Mouse (Mus musculus) forebrain, embryonic 10.5 days (tissue): ENCODE measurements around the gene Nlrp9c. TPM values are rescaled to one million over a fixed set of nuclear protein-coding genes. Genes with fewer than 3 reads are reported as not detected.
"Not testable (repeated sequence)": the region's sequence is repeated elsewhere in the genome, so short reads cannot be mapped to it uniquely, and the experiment has no call there.

Experiments used
- DNase-seq: peaks from one replicate; pipeline ENCODE4 v3.0.0-alpha.2; 2017; ENCODE audit warnings: low spot score; ENCODE audit errors: extremely low spot score
- H3K27ac ChIP-seq: fragments of 300-500 bp; sonication (generic); 2 replicates; pipeline ENCODE4 v1.5.1; 2016; ENCODE audit warnings: mild to moderate bottlenecking
- H3K27me3 ChIP-seq: fragments of 300-500 bp; sonication (generic); 2 replicates; pipeline ENCODE4 v1.6.1; 2016; ENCODE audit warnings: mild to moderate bottlenecking; ENCODE audit not compliant: poor library complexity, severe bottlenecking
- H3K36me3 ChIP-seq: fragments of 300-500 bp; sonication (generic); replicated peaks from 2 replicates; pipeline ENCODE4 v1.6.1; 2016; ENCODE audit warnings: mild to moderate bottlenecking, moderate library complexity
- H3K4me1 ChIP-seq: fragments of 300-500 bp; sonication (generic); 2 replicates; pipeline ENCODE4 v1.6.1; 2016
- H3K4me3 ChIP-seq: fragments of 300-500 bp; sonication (generic); 2 replicates; pipeline ENCODE4 v1.5.1; 2016; ENCODE audit warnings: mild to moderate bottlenecking, moderate library complexity
- H3K9me3 ChIP-seq: fragments of 300-500 bp; sonication (generic); 2 replicates; pipeline ENCODE4 v1.6.1; 2016; ENCODE audit warnings: mild to moderate bottlenecking, moderate library complexity
- WGBS: fragments of 180-500 bp; shearing (Covaris S2); methylation state at CpG from one replicate; pipeline ENCODE4 v1.1.7; 2016; 5-methylcytosine and 5-hydroxymethylcytosine counted together
- polyA plus RNA-seq: library from polyadenylated mRNA; unstranded; fragments of >200 nt; fragmentation: Nextera tagmentation; extraction: Ambion mirVana; gene quantifications from 2 replicates; pipeline ENCODE4 v1.2.1, GENCODE M21; 2016

Gene Nlrp9c
- not detected in 2 replicates for polyA plus RNA-seq

DNA sequence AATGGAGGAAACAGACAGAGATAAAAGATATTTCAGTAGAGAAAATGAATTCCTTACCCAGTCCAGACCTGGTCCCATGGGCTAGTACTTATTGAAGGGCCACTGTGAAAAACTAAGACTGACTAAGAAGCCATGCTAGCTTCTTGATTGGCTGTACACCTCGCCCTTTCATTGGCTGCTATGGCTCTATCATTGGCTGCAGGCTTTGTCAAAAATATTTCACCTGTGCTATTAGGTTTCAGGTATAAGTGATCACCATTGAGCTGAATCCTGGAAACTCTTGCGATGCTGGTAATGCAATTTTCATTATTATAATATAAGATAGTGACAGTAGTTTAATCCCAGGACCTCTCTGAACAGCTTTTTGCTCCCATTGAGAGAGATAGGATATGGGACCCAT, at the start of gene Nlrp9c:
Gene Nlrp9c (minus strand): TSS at position 101 of the 400 bp plus-strand sequence.
- not testable (repeated sequence) for DNase-seq, H3K4me1 ChIP-seq, H3K27ac ChIP-seq, H3K4me3 ChIP-seq, H3K27me3 ChIP-seq, H3K36me3 ChIP-seq
- WGBS, result 77% methylated on average over 2 of the region's 2 CpGs
- peaks cover 26% of the 10 kb centered on the region for H3K9me3 ChIP-seq

DNA sequence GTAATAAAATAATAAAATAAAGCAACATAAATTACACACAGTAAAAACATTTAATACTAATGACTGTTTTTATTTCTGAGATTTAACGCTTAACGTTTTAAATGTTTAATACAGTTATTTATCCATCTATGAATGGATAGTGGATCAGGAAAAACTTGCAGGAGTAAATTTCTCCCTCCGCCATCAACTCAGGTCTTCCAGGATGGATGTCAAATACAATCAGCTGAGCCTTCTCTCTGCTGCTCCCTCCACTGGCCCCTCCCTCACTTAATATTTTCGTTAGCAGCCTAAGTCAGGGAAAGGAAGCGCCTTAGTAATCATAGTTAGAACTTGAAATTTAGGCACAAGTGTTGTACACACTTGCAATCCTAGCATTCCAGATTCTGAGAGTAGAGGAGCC, 31.3 kb upstream of the Nlrp9c start, which contains the start of gene Nlrp4a:
Gene Nlrp4a (plus strand): TSS at position 301 of the 400 bp plus-strand sequence.
- Histone ChIP-seq H3K27me3 (no peaks in the 10 kb centered on the region), H3K27ac (no peak within 1 kb of the TSS), H3K4me1 (no peaks in the 10 kb centered on the region), H3K9me3 (peaks cover 12% of the 10 kb centered on the region), H3K4me3 (no peak within 1 kb of the TSS), H3K36me3 (no peaks in the 10 kb centered on the region)
- DNase-seq, result no peak
- WGBS, result 89% methylated on average over 5 of the region's 5 CpGs

DNA sequence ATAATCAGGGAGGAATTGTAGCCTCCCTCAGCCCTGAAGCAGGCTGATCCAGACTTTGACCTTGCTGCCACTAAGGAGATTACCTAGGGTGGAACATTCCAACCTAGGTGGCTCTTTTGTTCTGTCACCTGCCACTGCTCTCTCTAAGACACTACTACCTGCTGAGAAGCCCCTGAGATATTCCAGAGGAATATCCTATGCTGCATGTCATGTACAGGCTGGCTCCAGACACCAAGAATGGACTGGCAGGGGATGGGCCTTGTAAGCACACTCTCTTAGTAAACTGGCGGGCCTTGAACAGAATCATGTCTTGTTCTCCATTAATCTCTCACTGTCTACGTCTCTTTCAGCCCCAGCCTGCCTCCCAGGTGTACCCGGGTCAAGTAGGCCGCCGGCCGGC, 11.7 kb downstream of the Nlrp9c start:
- peaks cover 25% of the 10 kb centered on the region; the same call in 1 of the 2 replicates for H3K9me3 ChIP-seq
- WGBS, result 88% methylated on average over 6 of the region's 6 CpGs
- H3K36me3 ChIP-seq, H3K4me1 ChIP-seq, DNase-seq, H3K27me3 ChIP-seq, H3K4me3 ChIP-seq, H3K27ac ChIP-seq: not testable (repeated sequence)

DNA sequence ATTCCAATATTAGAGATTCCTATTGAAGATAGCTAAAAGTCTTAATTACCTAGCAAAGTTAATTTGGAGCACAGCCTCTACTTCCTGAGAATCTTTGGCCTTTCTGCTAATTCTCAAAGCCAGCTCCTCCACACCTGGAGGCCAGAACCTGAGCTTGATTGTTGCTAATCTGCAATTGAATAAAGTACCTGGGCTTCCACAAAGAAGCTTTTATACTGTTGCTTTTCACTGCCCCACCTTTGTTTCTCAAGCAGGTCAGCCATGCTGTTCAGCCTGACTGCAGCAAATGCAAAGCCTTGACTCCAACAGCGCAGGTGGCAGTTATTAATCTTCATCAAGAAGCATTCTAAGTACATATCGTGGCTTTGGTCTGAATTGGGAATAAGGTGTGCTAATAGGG, 12.4 kb downstream of the Nlrp9c start:
- not testable (repeated sequence) for H3K27me3 ChIP-seq, H3K4me3 ChIP-seq, H3K36me3 ChIP-seq, DNase-seq, H3K4me1 ChIP-seq, H3K27ac ChIP-seq
- 84% methylated on average over 2 of the region's 2 CpGs for WGBS
- peaks cover 30% of the 10 kb centered on the region; the same call in 1 of the 2 replicates for H3K9me3 ChIP-seq

DNA sequence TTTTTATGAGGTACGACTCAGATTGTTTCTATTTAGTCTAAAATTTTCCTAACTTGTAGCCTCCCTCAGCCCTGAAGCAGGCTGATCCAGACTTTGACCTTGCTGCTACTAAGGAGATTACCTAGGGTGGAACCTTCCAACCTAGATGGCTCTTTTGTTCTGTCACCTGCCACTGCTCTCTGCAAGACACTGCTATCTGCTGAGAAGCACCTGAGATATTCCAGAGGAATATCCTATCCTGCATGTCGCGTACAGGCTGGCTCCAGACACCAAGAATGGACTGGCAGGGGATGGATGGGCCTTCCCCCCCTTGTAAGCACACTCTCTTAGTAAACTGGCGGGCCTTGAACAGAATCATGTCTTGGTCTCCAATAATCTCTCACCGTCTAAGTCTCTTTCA, 16.8 kb downstream of the Nlrp9c start:
- H3K36me3 ChIP-seq, H3K27ac ChIP-seq, H3K4me3 ChIP-seq, H3K27me3 ChIP-seq, H3K4me1 ChIP-seq, DNase-seq: not testable (repeated sequence)
- WGBS, result 87% methylated on average over 5 of the region's 5 CpGs
- peaks cover 14% of the 10 kb centered on the region; the same call in 1 of the 2 replicates for H3K9me3 ChIP-seq

DNA sequence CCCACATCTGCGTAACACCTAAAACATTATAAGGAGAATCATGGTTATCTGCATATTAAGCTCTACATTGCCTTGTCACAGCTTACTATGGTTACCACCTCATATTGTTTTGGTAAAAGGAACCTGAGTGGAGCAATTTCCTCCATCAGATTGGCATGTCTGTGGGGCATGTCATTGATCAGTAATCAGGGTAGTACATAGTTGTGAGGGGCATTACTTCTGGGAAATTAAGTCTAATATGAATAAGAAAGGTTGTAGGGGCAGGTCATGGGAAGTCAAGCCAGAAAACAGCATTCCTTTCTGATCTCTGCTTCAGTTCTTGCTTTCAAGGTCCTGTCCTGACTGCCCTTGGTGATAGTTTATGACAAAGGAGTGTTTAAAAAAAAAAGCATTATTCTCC, 22.7 kb downstream of the Nlrp9c start:
- H3K36me3 ChIP-seq, result no peaks in the 10 kb centered on the region
- no peak for DNase-seq
- no peak overlapping the region for H3K4me3 ChIP-seq
- 95% methylated on average over 1 of the region's 1 CpGs for WGBS
- no peak overlapping the region for H3K27ac ChIP-seq
- no peaks in the 10 kb centered on the region for H3K27me3 ChIP-seq
- H3K4me1 ChIP-seq, result no peaks in the 10 kb centered on the region
- peaks cover 2% of the 10 kb centered on the region for H3K9me3 ChIP-seq

DNA sequence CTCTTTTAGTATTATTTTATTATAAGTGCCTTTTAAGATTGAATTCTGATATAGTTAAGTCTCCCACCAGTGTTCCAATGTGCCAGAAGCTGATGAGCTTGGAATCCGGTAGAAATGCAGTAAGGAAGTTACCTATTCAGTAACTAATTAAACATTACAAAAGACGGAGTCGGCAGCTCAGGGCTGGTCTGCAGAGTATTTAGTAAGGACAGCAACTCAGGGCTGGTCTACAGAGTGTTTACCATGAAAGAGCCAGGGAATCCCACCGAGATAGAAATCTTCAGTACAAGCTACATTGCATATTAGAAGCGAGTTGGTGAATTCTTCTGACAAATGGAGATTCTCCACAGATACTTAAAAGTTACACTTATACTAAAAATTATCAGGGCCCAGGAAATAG, 30.3 kb downstream of the Nlrp9c start:
- H3K4me1 ChIP-seq, DNase-seq, H3K4me3 ChIP-seq, H3K27ac ChIP-seq, H3K36me3 ChIP-seq, H3K27me3 ChIP-seq: not testable (repeated sequence)
- peaks cover 25% of the 10 kb centered on the region for H3K9me3 ChIP-seq
- 88% methylated on average over 5 of the region's 5 CpGs for WGBS

DNA sequence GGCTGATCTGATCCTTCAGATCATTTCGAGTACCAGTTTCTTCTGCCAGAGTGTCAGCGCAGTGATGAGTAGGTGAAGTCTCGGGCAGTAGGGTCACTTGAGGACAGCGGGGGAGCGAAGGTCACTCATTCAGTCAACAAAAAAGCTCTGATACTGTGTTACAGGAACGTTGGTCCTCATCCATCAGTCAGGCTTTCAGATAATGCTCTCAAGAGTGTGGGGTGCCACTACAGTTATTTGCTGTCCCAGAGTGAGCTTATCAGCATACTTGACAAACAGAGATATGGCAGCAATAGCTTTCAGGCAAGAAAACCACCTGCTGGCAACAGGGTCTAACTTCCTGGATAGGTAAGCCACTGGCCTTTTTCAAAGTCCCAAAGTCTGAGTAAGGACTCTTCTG, 46.8 kb downstream of the Nlrp9c start:
- not testable (repeated sequence) for H3K36me3 ChIP-seq, H3K27ac ChIP-seq, H3K27me3 ChIP-seq, DNase-seq, H3K4me3 ChIP-seq, H3K4me1 ChIP-seq
- 93% methylated on average over 6 of the region's 6 CpGs for WGBS
- H3K9me3 ChIP-seq, result peaks cover 33% of the 10 kb centered on the region; the same call in 1 of the 2 replicates

DNA sequence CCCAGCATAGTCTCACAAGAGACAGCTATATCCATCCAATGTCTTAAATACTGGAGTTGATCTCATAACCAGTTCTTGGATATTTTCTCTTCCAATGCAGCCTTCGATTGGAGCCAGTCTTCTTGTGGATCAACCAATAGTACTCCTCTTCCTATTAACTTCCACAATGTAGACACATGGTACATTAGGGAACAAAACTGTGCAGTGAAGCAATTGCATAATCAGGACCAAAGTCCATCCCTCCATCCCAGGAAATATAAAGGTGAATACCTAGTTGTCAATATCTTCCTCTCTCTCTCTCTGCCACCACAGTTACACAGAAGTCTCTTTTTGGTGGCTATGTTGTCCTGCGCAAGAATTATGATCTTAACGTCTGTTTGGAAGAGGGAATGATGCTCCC, 51.2 kb downstream of the Nlrp9c start:
- DNase-seq, H3K27ac ChIP-seq, H3K36me3 ChIP-seq, H3K27me3 ChIP-seq, H3K4me1 ChIP-seq, H3K4me3 ChIP-seq: not testable (repeated sequence)
- 81% methylated on average over 3 of the region's 3 CpGs for WGBS
- H3K9me3 ChIP-seq, result peaks cover 21% of the 10 kb centered on the region; the same call in 1 of the 2 replicates

DNA sequence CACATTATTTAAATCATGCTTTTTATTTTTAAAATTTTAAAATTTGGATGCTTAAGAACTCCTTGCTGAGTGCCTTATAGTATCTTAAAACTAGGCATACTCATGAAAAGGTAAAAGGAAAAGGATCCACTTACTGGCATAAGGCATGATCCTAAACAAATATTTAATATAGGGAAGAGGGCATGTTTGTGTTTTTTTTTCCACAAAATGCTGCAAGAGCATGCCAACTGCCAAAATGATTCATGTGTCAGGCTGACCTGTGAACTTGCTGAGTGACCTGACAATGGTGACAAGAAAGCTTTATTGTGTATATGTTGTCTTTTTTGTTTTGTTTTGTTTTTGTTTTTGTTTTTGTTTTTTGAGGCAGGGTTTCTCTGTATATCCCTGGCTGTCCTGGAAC, 53.3 kb downstream of the Nlrp9c start:
- not testable (repeated sequence) for H3K27ac ChIP-seq, H3K27me3 ChIP-seq, H3K4me3 ChIP-seq, H3K4me1 ChIP-seq, DNase-seq, H3K36me3 ChIP-seq
- H3K9me3 ChIP-seq, result peaks cover 19% of the 10 kb centered on the region; the same call in 1 of the 2 replicates

DNA sequence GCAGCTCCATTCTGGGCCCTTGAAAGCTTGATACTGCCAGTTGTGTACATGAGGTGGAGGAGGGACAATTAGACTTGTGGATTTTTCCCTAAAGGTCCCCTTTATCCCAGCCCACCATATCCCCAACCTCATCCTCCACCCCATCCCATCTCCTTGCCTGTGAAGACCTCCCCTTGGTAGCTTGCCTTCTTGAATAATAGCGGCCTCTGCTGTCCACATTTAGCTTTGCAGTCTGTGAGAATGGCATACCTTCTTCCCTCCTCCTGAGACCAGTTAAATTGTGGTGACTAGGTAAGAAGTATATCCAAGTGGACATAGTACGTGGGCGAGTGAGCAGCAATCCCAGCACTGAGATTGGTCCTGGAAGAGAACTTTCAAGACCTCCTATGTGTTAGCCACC, 83.1 kb downstream of the Nlrp9c start:
- not testable (repeated sequence) for H3K27me3 ChIP-seq, H3K36me3 ChIP-seq, DNase-seq, H3K4me1 ChIP-seq, H3K27ac ChIP-seq, H3K4me3 ChIP-seq
- peaks cover 13% of the 10 kb centered on the region; the same call in 1 of the 2 replicates for H3K9me3 ChIP-seq
- 69% methylated on average over 3 of the region's 3 CpGs for WGBS

DNA sequence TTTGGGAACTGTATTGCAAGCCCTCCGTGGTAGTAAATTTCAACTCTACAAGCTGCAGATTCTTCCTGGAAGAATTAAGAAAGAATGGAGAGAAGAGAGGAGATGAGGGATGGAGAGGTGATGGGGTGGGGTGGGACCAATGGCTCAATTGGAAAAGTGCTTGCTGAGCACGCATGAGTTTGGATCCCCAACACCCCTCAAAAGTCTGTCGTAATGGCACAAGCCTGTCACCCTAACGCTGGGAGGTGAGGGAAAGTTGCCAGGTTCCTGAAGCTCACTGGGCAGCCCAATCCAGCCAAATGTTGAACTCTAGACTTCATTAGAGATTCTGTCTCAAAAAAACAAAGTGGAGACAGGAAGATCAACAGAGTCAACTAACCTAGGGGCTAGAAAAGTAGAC, 87.7 kb downstream of the Nlrp9c start:
- 85% methylated on average over 4 of the region's 4 CpGs for WGBS
- not testable (repeated sequence) for H3K27ac ChIP-seq, H3K4me3 ChIP-seq, H3K27me3 ChIP-seq, H3K36me3 ChIP-seq, DNase-seq, H3K4me1 ChIP-seq
- H3K9me3 ChIP-seq, result peaks cover 26% of the 10 kb centered on the region; the same call in 1 of the 2 replicates

DNA sequence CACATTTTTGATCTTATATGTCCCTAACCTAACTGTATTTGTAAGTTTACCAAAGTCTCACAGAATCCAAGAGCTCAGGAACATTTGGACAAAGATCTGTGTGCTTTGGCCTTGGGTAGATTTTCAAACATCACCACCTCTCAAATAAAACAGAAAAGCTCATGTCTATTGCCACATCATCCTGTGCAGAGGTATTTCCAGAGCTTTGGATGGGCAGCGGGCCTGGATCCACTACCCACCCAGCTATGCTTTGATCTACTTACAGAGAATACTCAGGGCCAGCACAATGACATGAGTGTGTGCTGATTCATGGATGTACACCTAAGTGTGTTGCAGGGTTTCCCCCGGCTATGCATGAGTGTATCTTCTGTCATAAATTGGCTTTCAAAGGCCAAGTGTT, 88.3 kb downstream of the Nlrp9c start:
- 87% methylated on average over 2 of the region's 2 CpGs for WGBS
- not testable (repeated sequence) for H3K4me1 ChIP-seq, H3K27ac ChIP-seq

DNA sequence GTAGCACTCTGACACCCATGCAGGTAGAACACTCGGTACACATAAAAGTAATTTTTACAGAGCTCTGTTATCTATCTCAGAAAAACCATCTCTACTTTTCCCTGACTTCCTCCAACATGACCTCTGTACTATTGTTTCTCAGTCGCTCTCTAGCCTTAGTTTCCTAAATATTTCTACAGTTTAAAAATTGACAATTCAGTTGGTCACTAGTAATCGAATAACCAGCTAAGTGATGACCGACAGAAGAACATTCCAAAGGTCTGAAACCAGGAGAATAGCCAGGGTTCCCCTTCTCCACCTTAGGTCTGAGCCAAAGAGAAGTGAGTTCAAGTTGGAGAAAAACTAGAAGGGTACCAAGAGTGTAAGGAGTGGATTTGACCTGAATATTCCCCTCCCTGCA, 91.7 kb downstream of the Nlrp9c start:
- peaks cover 44% of the 10 kb centered on the region for H3K9me3 ChIP-seq
- not testable (repeated sequence) for H3K27ac ChIP-seq, H3K4me3 ChIP-seq, H3K4me1 ChIP-seq, H3K27me3 ChIP-seq, H3K36me3 ChIP-seq, DNase-seq
- WGBS, result 93% methylated on average over 4 of the region's 4 CpGs

More for the DNA sequence above, 88.3 kb downstream of the Nlrp9c start:
- not testable (repeated sequence) for H3K36me3 ChIP-seq, H3K4me3 ChIP-seq, H3K27me3 ChIP-seq, DNase-seq
- peaks cover 30% of the 10 kb centered on the region; the same call in 1 of the 2 replicates for H3K9me3 ChIP-seq
